Mouse (Mus musculus) ES-E14 (cell line): ENCODE measurements around the gene Olfr506.

ENCODE experiments used
- CHD2 ChIP-seq: IDR thresholded peaks from 2 replicates; pipeline ENCODE4 v1.6.1; 2014; ENCODE audit warnings: mild to moderate bottlenecking, low read depth, low read length, inconsistent platforms
- MAFK ChIP-seq: IDR thresholded peaks from 2 replicates; pipeline ENCODE4 v1.6.1; 2014; ENCODE audit warnings: mild to moderate bottlenecking, low read depth, low read length, inconsistent platforms; ENCODE audit not compliant: insufficient read depth
- ZC3H11A ChIP-seq: IDR thresholded peaks from 2 replicates; pipeline ENCODE4 v1.6.1; 2012; ENCODE audit warnings: low read depth, mild to moderate bottlenecking, inconsistent platforms, low read length, borderline replicate concordance
- ZNF384 ChIP-seq: IDR thresholded peaks from 2 replicates; pipeline ENCODE4 v1.6.1; 2012; ENCODE audit warnings: low read depth, low read length, inconsistent platforms

DNA sequence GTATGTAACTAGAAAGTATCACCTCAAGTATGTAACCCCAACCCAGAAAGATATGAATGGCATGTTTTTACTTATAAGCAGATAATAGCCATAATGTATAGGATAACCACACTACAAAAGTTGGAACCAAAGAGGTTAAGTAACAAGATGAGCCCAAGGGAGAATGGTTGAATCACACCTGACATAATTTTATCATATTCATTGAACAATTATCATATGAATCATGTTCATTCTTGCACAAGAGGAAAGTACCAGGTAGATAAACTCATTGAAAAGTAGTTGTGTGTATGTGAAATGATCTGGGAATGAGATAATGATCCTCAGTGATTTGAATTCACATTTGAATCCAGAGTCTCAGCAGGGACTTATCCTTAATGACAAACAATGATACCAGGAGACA is at the start of gene Olfr506:
- TF ChIP-seq CHD2 (no peak), ZNF384 (no peak), MAFK (no peak), ZC3H11A (no peak)
